Mouse (Mus musculus): ENCODE results near the gene Pde1c. TPM values are rescaled to one million over a fixed set of nuclear protein-coding genes. Genes with fewer than 3 reads are reported as not detected.

Gene Pde1c
- total and polyA plus RNA-seq, 2 experiments from 2014 or later: 27.5 to 56.0 TPM

- no peak overlapping the region for H3K4me3 ChIP-seq (ENCODE audit: low read length)
- H3K27me3 ChIP-seq (ENCODE audit: insufficient read depth, low read length): no peaks in the 10 kb centered on the region
- no peaks in the 10 kb centered on the region for H3K4me1 ChIP-seq (ENCODE audit: insufficient read depth, low read length)
- no peak for TF ChIP-seq CTCF (IDR thresholded peaks at IDR 0.05; ENCODE audit: low read depth)
- no peaks in the 10 kb centered on the region for H3K36me3 ChIP-seq (ENCODE audit: insufficient read depth, low read length)
- DNase-seq (ENCODE audit: low spot score) (no peak), ATAC-seq (no peak)
- H3K27ac ChIP-seq: no peak overlapping the region
- H3K4me2 ChIP-seq (ENCODE audit: low read depth, low read length): no peak overlapping the region
- H3K9ac ChIP-seq (replicated peaks; ENCODE audit: low read length): no peak overlapping the region
- no peaks in the 10 kb centered on the region for H3K9me3 ChIP-seq (ENCODE audit: low read length)
Measured at GRCm38 (mm10) chr6:56534653-56535052, 34.2 kb downstream of the Pde1c start.

DNA sequence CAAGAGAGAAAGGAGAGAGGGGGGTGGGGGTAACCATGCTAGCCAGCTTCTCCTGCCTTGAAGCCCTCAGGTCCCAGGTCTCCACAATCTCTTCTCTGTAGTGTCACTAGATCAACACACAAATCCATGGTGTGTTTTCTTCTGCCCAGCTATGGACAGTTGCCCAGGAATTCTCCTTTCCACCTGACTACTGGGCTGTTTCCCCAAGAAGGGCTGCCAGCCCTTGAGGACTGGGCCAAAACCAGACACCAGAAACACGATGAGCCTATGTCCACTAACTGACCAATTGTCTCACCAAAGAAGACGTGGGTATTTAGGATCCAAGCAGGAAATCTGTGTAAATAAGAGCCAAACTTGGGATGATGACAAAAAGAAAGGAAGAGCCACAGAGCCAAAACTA is 36.6 kb downstream of the Pde1c start:
- H3K4me2 ChIP-seq (ENCODE audit: low read depth, low read length): no peak overlapping the region
- no peaks in the 10 kb centered on the region for H3K4me1 ChIP-seq (ENCODE audit: insufficient read depth, low read length)
- no peak for DNase-seq (ENCODE audit: low spot score)
- ATAC-seq: no peak
- H3K4me3 ChIP-seq (ENCODE audit: low read length): no peak overlapping the region
- no peaks in the 10 kb centered on the region for H3K9me3 ChIP-seq (ENCODE audit: low read length)
- no peaks in the 10 kb centered on the region for H3K36me3 ChIP-seq (ENCODE audit: insufficient read depth, low read length)
- no peak for TF ChIP-seq CTCF (IDR thresholded peaks at IDR 0.05; ENCODE audit: low read depth)
- H3K27me3 ChIP-seq (ENCODE audit: insufficient read depth, low read length): no peaks in the 10 kb centered on the region
- WGBS: 72% methylated on average over 2 of the region's 2 CpGs
- no peak overlapping the region for H3K27ac ChIP-seq
- no peak overlapping the region for H3K9ac ChIP-seq (replicated peaks; ENCODE audit: low read length)

- Histone ChIP-seq H3K4me3 (ENCODE audit: low read length) (no peak overlapping the region), H3K9ac (replicated peaks; ENCODE audit: low read length) (no peak overlapping the region), H3K4me1 (ENCODE audit: insufficient read depth, low read length) (no peaks in the 10 kb centered on the region), H3K9me3 (ENCODE audit: low read length) (no peaks in the 10 kb centered on the region), H3K27me3 (ENCODE audit: insufficient read depth, low read length) (no peaks in the 10 kb centered on the region), H3K4me2 (ENCODE audit: low read depth, low read length) (no peak overlapping the region), H3K36me3 (ENCODE audit: insufficient read depth, low read length) (no peaks in the 10 kb centered on the region), H3K27ac (peak overlapping the region; percentile 41; the same call in 1 of the 2 replicates)
- DNase-seq (ENCODE audit: low spot score) (peak; percentile 68), ATAC-seq (peak; percentile 85)
- TF ChIP-seq CTCF (IDR thresholded peaks at IDR 0.05; ENCODE audit: low read depth): no peak
- WGBS: 71% methylated on average over 6 of the region's 6 CpGs
Measured at GRCm38 (mm10) chr6:56523938-56524866, 44.7 kb downstream of the Pde1c start.

- H3K36me3 ChIP-seq (ENCODE audit: insufficient read depth, low read length): no peaks in the 10 kb centered on the region
- no peaks in the 10 kb centered on the region for H3K9me3 ChIP-seq (ENCODE audit: low read length)
- 74% methylated on average over 5 of the region's 5 CpGs for WGBS
- DNase-seq (ENCODE audit: low spot score): no peak
- H3K4me1 ChIP-seq (ENCODE audit: insufficient read depth, low read length): no peaks in the 10 kb centered on the region
- ATAC-seq: no peak
- no peak overlapping the region for H3K4me2 ChIP-seq (ENCODE audit: low read depth, low read length)
- no peak overlapping the region for H3K27ac ChIP-seq
- H3K27me3 ChIP-seq (ENCODE audit: insufficient read depth, low read length): no peaks in the 10 kb centered on the region
- no peak overlapping the region for H3K4me3 ChIP-seq (ENCODE audit: low read length)
- TF ChIP-seq CTCF (IDR thresholded peaks at IDR 0.05; ENCODE audit: low read depth): no peak
- H3K9ac ChIP-seq (replicated peaks; ENCODE audit: low read length): no peak overlapping the region
Measured at GRCm38 (mm10) chr6:56489161-56489560, 79.7 kb downstream of the Pde1c start.

DNA sequence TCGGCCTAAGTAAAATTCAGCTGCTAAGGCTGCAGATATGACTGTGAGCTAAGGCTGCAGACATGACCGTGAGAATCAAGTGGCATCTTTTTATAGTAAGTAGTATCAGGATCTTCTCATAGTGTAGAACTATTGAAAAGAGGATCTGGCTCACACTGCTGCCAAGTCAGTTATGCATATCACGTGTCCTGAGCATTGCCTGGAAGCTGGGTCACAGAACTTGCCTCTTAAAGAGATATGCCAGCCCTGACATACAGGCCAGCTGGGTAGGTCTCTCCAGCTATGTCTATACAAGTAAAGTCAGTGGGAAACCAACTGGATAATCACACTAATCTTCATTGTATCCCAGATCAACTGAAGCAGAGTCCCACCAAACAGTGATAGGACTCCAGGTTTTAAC is 83.8 kb downstream of the Pde1c start:
- Histone ChIP-seq H3K27me3 (ENCODE audit: insufficient read depth, low read length) (no peaks in the 10 kb centered on the region), H3K36me3 (ENCODE audit: insufficient read depth, low read length) (no peaks in the 10 kb centered on the region), H3K9me3 (ENCODE audit: low read length) (no peaks in the 10 kb centered on the region), H3K4me2 (ENCODE audit: low read depth, low read length) (no peak overlapping the region), H3K4me1 (ENCODE audit: insufficient read depth, low read length) (no peaks in the 10 kb centered on the region), H3K4me3 (ENCODE audit: low read length) (no peak overlapping the region), H3K9ac (replicated peaks; ENCODE audit: low read length) (no peak overlapping the region), H3K27ac (no peak overlapping the region)
- TF ChIP-seq CTCF (IDR thresholded peaks at IDR 0.05; ENCODE audit: low read depth): no peak
- DNase-seq (ENCODE audit: low spot score) (no peak), ATAC-seq (no peak)
- 62% methylated on average over 3 of the region's 3 CpGs for WGBS

- Histone ChIP-seq H3K4me2 (ENCODE audit: low read depth, low read length) (no peak overlapping the region), H3K36me3 (ENCODE audit: insufficient read depth, low read length) (no peaks in the 10 kb centered on the region), H3K9ac (replicated peaks; ENCODE audit: low read length) (no peak overlapping the region), H3K4me1 (ENCODE audit: insufficient read depth, low read length) (no peaks in the 10 kb centered on the region), H3K4me3 (ENCODE audit: low read length) (no peak overlapping the region), H3K27me3 (ENCODE audit: insufficient read depth, low read length) (no peaks in the 10 kb centered on the region), H3K9me3 (ENCODE audit: low read length) (no peaks in the 10 kb centered on the region), H3K27ac (no peak overlapping the region)
- ATAC-seq: peak; percentile 64
- TF ChIP-seq CTCF (IDR thresholded peaks at IDR 0.05; ENCODE audit: low read depth): peak; percentile 93
- WGBS: 2% methylated on average over 6 of the region's 6 CpGs
- DNase-seq (ENCODE audit: low spot score): peak; percentile 90
Measured at GRCm38 (mm10) chr6:56480914-56481482, 87.9 kb downstream of the Pde1c start.

GRCm38 (mm10) chr6:56476581-56476980 is 92.3 kb downstream of the Pde1c start:
- WGBS: 27% methylated on average over 6 of the region's 6 CpGs
- no peak overlapping the region for H3K9ac ChIP-seq (replicated peaks; ENCODE audit: low read length)
- no peak overlapping the region for H3K4me2 ChIP-seq (ENCODE audit: low read depth, low read length)
- TF ChIP-seq CTCF (IDR thresholded peaks at IDR 0.05; ENCODE audit: low read depth): peak; percentile 93
- no peaks in the 10 kb centered on the region for H3K4me1 ChIP-seq (ENCODE audit: insufficient read depth, low read length)
- no peaks in the 10 kb centered on the region for H3K9me3 ChIP-seq (ENCODE audit: low read length)
- H3K27ac ChIP-seq: no peak overlapping the region
- no peaks in the 10 kb centered on the region for H3K27me3 ChIP-seq (ENCODE audit: insufficient read depth, low read length)
- DNase-seq (ENCODE audit: low spot score): peak; percentile 85
- peak; percentile 88 for ATAC-seq
- no peaks in the 10 kb centered on the region for H3K36me3 ChIP-seq (ENCODE audit: insufficient read depth, low read length)
- no peak overlapping the region for H3K4me3 ChIP-seq (ENCODE audit: low read length)
